Mouse (Mus musculus): ENCODE data around the gene Zbtb22. TPM values are rescaled to one million over a fixed set of nuclear protein-coding genes. Genes with fewer than 3 reads are reported as not detected.

Gene Zbtb22
- polyA plus RNA-seq, 1 experiment from 2014 or later, result 9.1 TPM

GRCm38 (mm10) chr17:33917656-33918292 lies 2.1 kb downstream of the Zbtb22 start:
- Histone ChIP-seq H3K27me3 (ENCODE audit: control insufficient read depth, insufficient read depth, low read depth, low read length) (no peaks in the 10 kb centered on the region), H3K9ac (ENCODE audit: low read depth, low read length) (no peak overlapping the region), H3K36me3 (ENCODE audit: control insufficient read depth, insufficient read depth) (peaks cover 28% of the 10 kb centered on the region), H3K4me3 (ENCODE audit: low read depth, low read length) (no peak overlapping the region), H3K9me3 (replicated peaks; ENCODE audit: control insufficient read depth, low read length) (peaks cover 17% of the 10 kb centered on the region), H3K4me2 (ENCODE audit: low read depth, low read length) (no peak overlapping the region), H3K4me1 (ENCODE audit: control insufficient read depth, low read depth, low read length) (peaks cover 36% of the 10 kb centered on the region), H3K27ac (ENCODE audit: low read length) (peak overlapping the region; percentile 93; the same call in 1 of the 2 replicates)
- WGBS (ENCODE audit: insufficient replicate concordance), result 84% methylated on average over 18 of the region's 18 CpGs
- no peak for ATAC-seq (ENCODE audit: low read depth)

DNA sequence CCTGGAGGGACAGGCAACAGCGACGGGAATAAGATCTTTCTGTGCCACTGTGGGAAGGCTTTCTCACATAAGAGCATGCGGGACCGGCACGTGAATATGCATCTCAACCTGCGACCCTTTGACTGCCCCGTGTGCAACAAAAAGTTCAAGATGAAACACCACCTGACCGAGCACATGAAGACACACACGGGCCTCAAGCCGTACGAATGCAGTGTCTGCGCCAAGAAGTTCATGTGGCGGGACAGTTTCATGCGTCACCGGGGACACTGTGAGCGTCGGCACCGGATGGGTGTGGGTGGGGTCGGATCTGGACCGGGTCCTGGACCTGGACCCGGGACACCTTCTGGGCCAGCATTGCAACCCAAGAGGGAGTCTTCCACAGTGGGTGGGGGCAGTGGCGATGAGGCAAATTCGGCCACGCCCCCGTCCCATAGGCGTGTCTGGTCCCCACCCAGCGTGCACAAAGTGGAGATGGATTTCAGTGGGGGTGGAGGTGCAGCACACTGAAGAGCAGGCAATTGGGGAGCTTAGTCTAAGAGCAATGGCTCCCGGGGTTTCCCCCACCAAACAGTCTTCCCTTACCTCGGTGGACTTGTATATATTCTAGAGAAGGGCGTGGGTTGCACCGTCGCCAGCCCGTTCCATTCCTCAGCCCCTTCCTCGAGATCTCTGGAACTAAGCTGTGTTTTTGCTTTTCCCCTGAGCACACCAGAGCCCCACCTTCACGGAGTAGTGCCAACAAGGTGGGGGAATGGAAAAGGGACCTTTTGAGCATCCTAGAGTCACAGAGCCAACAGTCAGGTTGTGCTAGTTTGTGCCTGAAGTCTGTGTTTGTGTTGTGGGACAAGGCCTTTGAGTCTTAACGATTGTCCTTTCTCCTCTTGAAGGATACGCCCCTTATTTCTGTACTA lies 2.8 kb downstream of the Zbtb22 start:
- WGBS (ENCODE audit: insufficient replicate concordance), result 54% methylated on average over 37 of the region's 37 CpGs
- no peak for ATAC-seq (ENCODE audit: low read depth)
- H3K4me1 ChIP-seq (ENCODE audit: control insufficient read depth, low read depth, low read length), result peaks cover 36% of the 10 kb centered on the region

GRCm38 (mm10) chr17:33919351-33920281 lies 3.9 kb downstream of the Zbtb22 start:
- peaks cover 38% of the 10 kb centered on the region for H3K4me1 ChIP-seq (ENCODE audit: control insufficient read depth, low read depth, low read length)
- under 1% methylated on average over 52 of the region's 52 CpGs for WGBS (ENCODE audit: insufficient replicate concordance)
- peak; percentile 57 for ATAC-seq (ENCODE audit: low read depth)

More for the DNA sequence above, 2.8 kb downstream of the Zbtb22 start:
- Histone ChIP-seq H3K27ac (ENCODE audit: low read length) (peak overlapping the region; percentile 93), H3K9me3 (replicated peaks; ENCODE audit: control insufficient read depth, low read length) (peaks cover 17% of the 10 kb centered on the region), H3K36me3 (ENCODE audit: control insufficient read depth, insufficient read depth) (peaks cover 24% of the 10 kb centered on the region), H3K27me3 (ENCODE audit: control insufficient read depth, insufficient read depth, low read depth, low read length) (no peaks in the 10 kb centered on the region), H3K9ac (ENCODE audit: low read depth, low read length) (peak overlapping the region; percentile 85), H3K4me2 (ENCODE audit: low read depth, low read length) (peak overlapping the region; percentile 93), H3K4me3 (ENCODE audit: low read depth, low read length) (peak overlapping the region; percentile 86)

DNA sequence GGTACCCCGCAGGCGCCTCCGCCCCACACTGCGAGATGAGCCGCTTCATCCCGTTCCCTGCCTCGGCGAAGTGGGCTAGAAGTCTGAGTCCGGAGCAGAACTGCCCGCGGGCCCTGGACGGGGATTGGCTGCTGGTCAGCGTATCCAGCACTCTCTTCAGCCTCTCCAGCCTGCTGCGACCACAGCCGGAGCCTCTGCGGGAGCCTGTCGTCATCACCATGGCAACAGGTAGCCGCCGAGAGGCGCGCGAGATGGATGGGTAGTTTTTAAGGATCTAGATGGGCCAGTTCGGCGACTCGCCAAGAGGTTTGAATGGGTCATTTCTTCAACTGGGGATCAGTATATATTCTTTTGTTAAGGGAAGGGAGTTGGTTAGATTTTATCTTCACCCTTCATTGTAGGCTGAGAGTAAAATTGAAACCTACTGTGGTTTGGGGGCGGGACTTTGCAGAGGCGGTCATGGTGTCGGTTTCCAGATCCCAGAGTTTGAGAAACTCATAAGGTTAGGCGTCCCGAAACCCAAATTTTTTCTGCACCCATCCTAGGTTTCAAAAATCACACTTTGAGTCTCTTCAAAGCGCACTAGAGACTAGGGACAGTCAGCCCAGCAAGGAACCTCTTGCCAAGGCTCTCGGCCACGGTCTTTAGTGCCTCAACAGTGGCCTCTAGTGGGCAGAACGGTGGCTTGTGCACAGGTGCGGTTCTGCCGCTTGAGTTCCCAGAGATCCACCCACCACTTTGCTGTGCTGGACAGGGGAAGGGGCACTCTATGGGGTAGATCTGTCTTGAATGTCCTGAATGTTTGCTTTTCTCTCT lies 4.8 kb downstream of the Zbtb22 start:
- ATAC-seq (ENCODE audit: low read depth), result peak; percentile 25
- under 1% methylated on average over 36 of the region's 36 CpGs for WGBS (ENCODE audit: insufficient replicate concordance)

More at GRCm38 (mm10) chr17:33919351-33920281, 3.9 kb downstream of the Zbtb22 start:
- H3K9ac ChIP-seq (ENCODE audit: low read depth, low read length), result peak overlapping the region; percentile 85
- H3K27ac ChIP-seq (ENCODE audit: low read length), result peak overlapping the region; percentile 93
- peak overlapping the region; percentile 93 for H3K4me2 ChIP-seq (ENCODE audit: low read depth, low read length)
- peaks cover 16% of the 10 kb centered on the region for H3K36me3 ChIP-seq (ENCODE audit: control insufficient read depth, insufficient read depth)
- H3K4me3 ChIP-seq (ENCODE audit: low read depth, low read length), result peak overlapping the region; percentile 86
- H3K9me3 ChIP-seq (replicated peaks; ENCODE audit: control insufficient read depth, low read length), result peaks cover 17% of the 10 kb centered on the region
- H3K27me3 ChIP-seq (ENCODE audit: control insufficient read depth, insufficient read depth, low read depth, low read length), result no peaks in the 10 kb centered on the region

DNA sequence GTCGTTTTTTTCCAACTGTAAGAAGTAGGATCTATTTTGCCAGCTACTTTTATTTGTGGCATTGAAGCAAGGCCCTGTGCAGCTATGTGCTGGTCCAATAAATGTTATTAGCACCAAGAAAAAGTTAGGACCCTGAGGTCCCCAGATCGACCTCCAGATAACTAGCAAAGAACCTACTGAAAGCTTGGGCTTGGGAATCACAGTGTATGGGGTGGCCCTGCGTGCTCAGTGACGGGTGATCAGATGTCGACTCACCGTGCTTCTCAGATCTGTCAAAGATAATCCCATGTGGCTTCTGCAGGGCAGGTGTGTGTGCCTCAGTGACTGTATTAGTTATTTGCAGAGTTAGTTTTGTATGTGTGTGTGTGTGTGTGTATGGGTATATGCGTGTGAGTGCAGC lies 5.7 kb downstream of the Zbtb22 start:
- WGBS (ENCODE audit: insufficient replicate concordance), result 72% methylated on average over 7 of the region's 7 CpGs
- no peak overlapping the region for H3K4me2 ChIP-seq (ENCODE audit: low read depth, low read length)
- H3K27ac ChIP-seq (ENCODE audit: low read length), result no peak overlapping the region
- H3K27me3 ChIP-seq (ENCODE audit: control insufficient read depth, insufficient read depth, low read depth, low read length), result no peaks in the 10 kb centered on the region
- H3K9ac ChIP-seq (ENCODE audit: low read depth, low read length), result no peak overlapping the region
- peaks cover 17% of the 10 kb centered on the region for H3K9me3 ChIP-seq (replicated peaks; ENCODE audit: control insufficient read depth, low read length)
- no peak for ATAC-seq (ENCODE audit: low read depth)
- H3K4me1 ChIP-seq (ENCODE audit: control insufficient read depth, low read depth, low read length), result peaks cover 30% of the 10 kb centered on the region
- peaks cover 16% of the 10 kb centered on the region for H3K36me3 ChIP-seq (ENCODE audit: control insufficient read depth, insufficient read depth)
- no peak overlapping the region for H3K4me3 ChIP-seq (ENCODE audit: low read depth, low read length)

More for the DNA sequence above, 4.8 kb downstream of the Zbtb22 start:
- Histone ChIP-seq H3K4me3 (ENCODE audit: low read depth, low read length) (peak overlapping the region; percentile 86), H3K27ac (ENCODE audit: low read length) (peak overlapping the region; percentile 93), H3K4me1 (ENCODE audit: control insufficient read depth, low read depth, low read length) (peaks cover 31% of the 10 kb centered on the region), H3K9ac (ENCODE audit: low read depth, low read length) (peak overlapping the region; percentile 85), H3K9me3 (replicated peaks; ENCODE audit: control insufficient read depth, low read length) (peaks cover 17% of the 10 kb centered on the region), H3K4me2 (ENCODE audit: low read depth, low read length) (peak overlapping the region; percentile 93), H3K27me3 (ENCODE audit: control insufficient read depth, insufficient read depth, low read depth, low read length) (no peaks in the 10 kb centered on the region), H3K36me3 (ENCODE audit: control insufficient read depth, insufficient read depth) (peaks cover 16% of the 10 kb centered on the region)

DNA sequence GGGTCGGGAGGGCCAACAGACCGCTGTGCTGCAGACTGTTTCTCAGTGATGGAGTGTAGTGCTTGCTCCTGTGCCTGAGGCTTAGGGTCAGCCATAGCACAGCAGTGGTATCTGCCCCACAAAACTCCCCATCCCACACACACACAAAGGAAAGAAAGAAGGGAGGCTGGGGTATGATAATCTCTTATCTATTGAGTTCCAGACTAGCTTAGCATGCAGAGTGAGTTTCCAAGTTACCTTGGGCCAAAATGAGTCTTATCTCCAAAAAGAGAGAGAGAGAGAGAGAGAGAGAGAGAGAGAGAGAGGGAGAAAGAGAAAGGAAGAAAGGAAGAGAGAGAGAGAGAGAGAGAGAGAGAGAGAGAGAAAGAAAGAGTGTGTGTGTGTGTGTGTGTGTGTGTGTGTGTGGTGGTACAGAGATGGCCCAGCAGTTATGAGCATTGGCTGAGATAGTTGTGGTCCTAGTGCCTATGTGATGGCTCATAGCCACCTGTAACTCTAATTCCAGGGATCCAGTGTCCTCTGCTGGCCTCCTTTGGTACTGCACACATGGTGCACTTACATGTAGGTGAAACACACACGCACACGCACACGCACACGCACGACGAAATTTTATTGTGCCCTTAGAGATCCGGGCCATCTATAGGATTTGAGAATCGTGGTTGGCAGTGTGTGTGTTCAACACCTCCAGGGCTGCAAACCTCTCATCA lies 9.0 kb downstream of the Zbtb22 start:
- H3K4me2 ChIP-seq (ENCODE audit: low read depth, low read length), result no peak overlapping the region
- peak overlapping the region; percentile 57; the same call in 1 of the 2 replicates for H3K27ac ChIP-seq (ENCODE audit: low read length)
- no peaks in the 10 kb centered on the region; the same call in 1 of the 2 replicates for H3K36me3 ChIP-seq (ENCODE audit: control insufficient read depth, insufficient read depth)
- no peak overlapping the region for H3K9ac ChIP-seq (ENCODE audit: low read depth, low read length)
- ATAC-seq (ENCODE audit: low read depth), result peak; percentile 12
- no peak overlapping the region for H3K4me3 ChIP-seq (ENCODE audit: low read depth, low read length)
- 71% methylated on average over 10 of the region's 10 CpGs for WGBS (ENCODE audit: insufficient replicate concordance)
- peaks cover 22% of the 10 kb centered on the region for H3K4me1 ChIP-seq (ENCODE audit: control insufficient read depth, low read depth, low read length)
- H3K9me3 ChIP-seq (replicated peaks; ENCODE audit: control insufficient read depth, low read length), result no peaks in the 10 kb centered on the region
- H3K27me3 ChIP-seq (ENCODE audit: control insufficient read depth, insufficient read depth, low read depth, low read length), result no peaks in the 10 kb centered on the region

GRCm38 (mm10) chr17:33925406-33926116 lies 9.9 kb downstream of the Zbtb22 start:
- peaks cover 28% of the 10 kb centered on the region for H3K4me1 ChIP-seq (ENCODE audit: control insufficient read depth, low read depth, low read length)
- WGBS (ENCODE audit: insufficient replicate concordance), result 85% methylated on average over 21 of the region's 21 CpGs
- H3K9ac ChIP-seq (ENCODE audit: low read depth, low read length), result no peak overlapping the region
- no peak overlapping the region for H3K4me2 ChIP-seq (ENCODE audit: low read depth, low read length)
- H3K27ac ChIP-seq (ENCODE audit: low read length), result no peak overlapping the region
- no peaks in the 10 kb centered on the region for H3K27me3 ChIP-seq (ENCODE audit: control insufficient read depth, insufficient read depth, low read depth, low read length)
- no peak overlapping the region for H3K4me3 ChIP-seq (ENCODE audit: low read depth, low read length)
- no peaks in the 10 kb centered on the region for H3K9me3 ChIP-seq (replicated peaks; ENCODE audit: control insufficient read depth, low read length)
- H3K36me3 ChIP-seq (ENCODE audit: control insufficient read depth, insufficient read depth), result no peaks in the 10 kb centered on the region; the same call in 1 of the 2 replicates
- ATAC-seq (ENCODE audit: low read depth), result no peak

Data from liver, embryonic 16.5 days (tissue).